Comparison of ENCODE assay signal across 20 mouse cellular contexts in genomic region chr3:152971373-152971772, GRCm38 (mm10). TPM values are rescaled to one million over a fixed set of nuclear protein-coding genes. Genes with fewer than 3 reads are reported as not detected.
DNase-seq lines count a peak whose midpoint lies in the region; ATAC-seq lines count a peak whose summit lies in the region.
"Had no signal": no experiment of that assay in that cellular context is flagged by ENCODE, and none has a peak within 500 bp of the region (broad histone marks: within the 10 kb centered on the region; RNA-seq: fewer than 3 reads in every experiment).

No protein-coding gene starts in this region.

- ATAC-seq in frontal cortex, adult (ENCODE audit: low TSS enrichment) = peak; percentile 87
- ATAC-seq: activated CD4-positive, CD25-positive, alpha-beta regulatory T cell, adult 4 months; forebrain, embryonic 14.5 days; intestine, embryonic 15.5 days; liver, postnatal 0 days; midbrain, embryonic 13.5 days had no signal

- DNase-seq in left cerebral cortex, adult 11 months (ENCODE audit: low spot score) = peak; percentile 71
- DNase-seq in left cerebral cortex, postnatal 10 days (ENCODE audit: extremely low spot score in 1 of 2, low spot score in 2 of 2) = no peak
- DNase-seq in left cerebral cortex, adult 9 months (ENCODE audit: low spot score in 2 of 2) = peak; percentile 79 to 82
- peak; percentile 73 to 84 for DNase-seq in right cerebral cortex, postnatal 36 days (ENCODE audit: low spot score in 2 of 2)
- DNase-seq in thymus, postnatal 36 days = no peak
- no peak for DNase-seq in lung, adult 18-20 months
- DNase-seq: adrenal gland, postnatal 10 days; cerebellum, adult 11 months; cerebellum, postnatal 10 days; gastrocnemius, adult 2 months; heart, postnatal 14 days; liver, postnatal 0 days; lung, postnatal 14 days; thymus, postnatal 14 days had no signal

- intact Hi-C loops in left cerebral cortex, postnatal 10 days (cut with DNase I) = loop anchor here (10.0 kb wide), 3 partner anchors 263 to 683 kb away; no protein-coding TSS in a partner anchor

RNA-seq across cellular contexts. Expression of gene St6galnac5, which starts 10.7 kb away (rescaled TPM):
- total RNA-seq in left cerebral cortex, postnatal 10 days (2021) = 10 to 100 TPM; 51.2 to 51.6 TPM
- total RNA-seq: heart, postnatal 14 days; liver, adult 2 months had no signal

Comparison
In these comparisons a context has a peak if more than half of its experiments do, and no peak if none do; other contexts are left out.
1. DNase-seq: peak in left cerebral cortex, adult 11 months (single experiment), left cerebral cortex, adult 9 months (2 of 2) and right cerebral cortex, postnatal 36 days (2 of 2); none in left cerebral cortex, postnatal 10 days (0 of 2), thymus, postnatal 36 days (0 of 2) and lung, adult 18-20 months (0 of 2).